Mouse (Mus musculus) kidney, postnatal 0 days (tissue): ENCODE measurements around the gene Kcng3. TPM values are rescaled to one million over a fixed set of nuclear protein-coding genes. Genes with fewer than 3 reads are reported as not detected.

Source experiments
- ATAC-seq: fragments of 200-750 bp; cut with Nextera tagmentation; replicated peaks from 2 replicates; pipeline ENCODE4 v1.8.0; 2017; ENCODE audit warnings: low read depth, moderate number of reproducible peaks, moderate TSS enrichment, moderate library complexity; ENCODE audit not compliant: low FRiP score
- DNase-seq: peaks from one replicate; pipeline ENCODE4 v3.0.0-alpha.2; 2016; ENCODE audit warnings: low spot score
- H3K27ac ChIP-seq: fragments of 300-500 bp; sonication (generic); 2 replicates; pipeline ENCODE4 v1.5.1; 2014; ENCODE audit warnings: mild to moderate bottlenecking
- H3K27me3 ChIP-seq: fragments of 300-500 bp; sonication (generic); 2 replicates; pipeline ENCODE4 v1.6.1; 2014; ENCODE audit warnings: low read length, mixed read lengths; ENCODE audit not compliant: insufficient read depth
- H3K36me3 ChIP-seq: fragments of 300-500 bp; sonication (generic); 2 replicates; pipeline ENCODE4 v1.6.1; 2014; ENCODE audit warnings: low read length, mixed read lengths; ENCODE audit not compliant: insufficient read depth
- H3K4me1 ChIP-seq: fragments of 300-500 bp; sonication (generic); replicated peaks from 2 replicates; pipeline ENCODE4 v1.6.1; 2014; ENCODE audit warnings: antibody characterized with exemption, low read length, mixed read lengths; ENCODE audit not compliant: insufficient read depth
- H3K4me2 ChIP-seq: fragments of 300-500 bp; sonication (generic); 2 replicates; pipeline ENCODE4 v1.6.1; 2014; ENCODE audit warnings: mild to moderate bottlenecking, low read length, moderate library complexity, mixed read lengths
- H3K4me3 ChIP-seq: fragments of 300-500 bp; sonication (generic); replicated peaks from 2 replicates; pipeline ENCODE4 v1.5.1; 2014; ENCODE audit warnings: low read depth, low read length
- H3K9ac ChIP-seq: fragments of 300-500 bp; sonication (generic); 2 replicates; pipeline ENCODE4 v1.6.1; 2014; ENCODE audit warnings: low read depth, low read length
- H3K9me3 ChIP-seq: fragments of 300-500 bp; sonication (generic); replicated peaks from 2 replicates; pipeline ENCODE4 v1.6.1; 2016; ENCODE audit warnings: low read length, inconsistent platforms, mixed read lengths
- CTCF ChIP-seq: IDR thresholded peaks from 2 replicates; pipeline ENCODE4 v1.5.1; 2016; ENCODE audit warnings: antibody characterized with exemption, low read depth, mild to moderate bottlenecking, moderate library complexity
- WGBS: fragments of 180-500 bp; shearing (Covaris S2); extraction: QIAGEN DNeasy Blood & Tissue Kit; methylation state at CpG from one replicate; pipeline ENCODE4 v1.1.7; 2014; 5-methylcytosine and 5-hydroxymethylcytosine counted together
- polyA plus RNA-seq: library from polyadenylated mRNA; unstranded; fragments of >200 nt; fragmentation: Nextera tagmentation; extraction: Ambion mirVana; gene quantifications from 2 replicates; pipeline ENCODE4 v1.2.1, GENCODE M21; 2015

The Kcng3 gene
- polyA plus RNA-seq, 1 experiment from 2014 or later, result 0.08 TPM

DNA sequence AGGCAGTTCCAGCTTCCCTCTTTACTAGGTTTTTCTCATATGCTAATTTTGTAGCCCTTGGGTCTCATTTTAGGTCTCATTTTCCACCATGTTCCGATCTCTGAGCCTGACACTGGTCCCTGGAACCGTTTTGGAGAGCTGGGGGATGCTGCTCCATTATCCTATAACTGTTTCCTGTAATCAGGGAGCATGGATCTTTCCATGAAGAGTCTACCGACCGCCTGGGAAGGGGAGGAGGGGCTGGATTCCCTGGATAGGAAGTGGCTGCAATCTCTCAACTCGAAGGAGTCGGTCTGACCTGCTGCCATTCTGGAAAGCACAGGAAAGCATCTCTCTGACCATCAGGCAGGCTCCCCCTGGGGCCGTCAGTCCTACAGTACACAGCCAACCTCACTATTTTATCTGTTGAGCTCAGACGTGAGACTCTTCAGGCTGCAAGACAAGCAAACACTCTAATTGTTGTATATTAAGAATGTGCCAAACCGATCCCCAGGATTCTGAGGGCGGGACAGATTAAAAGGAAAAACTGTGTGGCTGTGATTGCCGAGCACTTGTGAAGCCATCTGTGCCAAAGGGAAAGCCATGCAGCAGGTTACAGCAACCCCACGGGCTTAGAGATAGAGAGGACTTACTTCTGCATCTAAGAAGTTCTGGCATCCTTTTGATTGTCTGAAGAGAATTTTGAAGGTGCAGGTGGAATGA lies 67.4 kb downstream of the Kcng3 start:
- no peak overlapping the region for H3K4me2 ChIP-seq
- no peak for ATAC-seq

DNA sequence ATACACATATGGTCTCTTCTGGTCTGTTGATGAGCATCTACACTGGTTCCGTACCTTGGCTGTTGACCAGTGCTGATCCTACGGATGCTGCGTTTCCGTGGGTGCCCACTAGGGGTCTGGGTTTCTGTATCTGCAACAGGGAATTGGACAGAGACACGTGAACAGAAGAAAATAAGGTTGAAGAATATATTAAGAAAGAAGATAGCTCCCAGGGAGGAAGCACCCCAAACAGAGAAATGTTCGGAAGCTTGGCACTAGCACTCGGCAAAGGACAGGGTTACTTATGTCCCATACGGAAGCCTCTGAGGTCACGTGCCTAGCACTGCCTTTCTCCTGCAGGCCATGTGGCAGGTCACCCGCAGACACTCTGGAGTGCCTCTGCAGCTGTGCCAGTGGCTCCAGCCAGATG lies 68.0 kb downstream of the Kcng3 start:
- ATAC-seq, result no peak
- peak; percentile 49 for DNase-seq
- H3K9me3 ChIP-seq, result no peaks in the 10 kb centered on the region
- 49% methylated on average over 10 of the region's 10 CpGs for WGBS
- peak; percentile 72 for TF ChIP-seq CTCF
- H3K27me3 ChIP-seq, result no peaks in the 10 kb centered on the region
- H3K36me3 ChIP-seq, result no peaks in the 10 kb centered on the region
- no peak overlapping the region for H3K4me3 ChIP-seq
- H3K4me2 ChIP-seq, result no peak overlapping the region
- H3K27ac ChIP-seq, result no peak overlapping the region
- no peaks in the 10 kb centered on the region for H3K4me1 ChIP-seq
- no peak overlapping the region for H3K9ac ChIP-seq

More for the DNA sequence above, 67.4 kb downstream of the Kcng3 start:
- Histone ChIP-seq H3K4me1 (no peaks in the 10 kb centered on the region), H3K36me3 (no peaks in the 10 kb centered on the region), H3K9ac (no peak overlapping the region), H3K4me3 (no peak overlapping the region), H3K27ac (no peak overlapping the region), H3K27me3 (no peaks in the 10 kb centered on the region), H3K9me3 (no peaks in the 10 kb centered on the region)
- no peak for DNase-seq
- TF ChIP-seq CTCF, result no peak
- WGBS, result 60% methylated on average over 12 of the region's 12 CpGs

DNA sequence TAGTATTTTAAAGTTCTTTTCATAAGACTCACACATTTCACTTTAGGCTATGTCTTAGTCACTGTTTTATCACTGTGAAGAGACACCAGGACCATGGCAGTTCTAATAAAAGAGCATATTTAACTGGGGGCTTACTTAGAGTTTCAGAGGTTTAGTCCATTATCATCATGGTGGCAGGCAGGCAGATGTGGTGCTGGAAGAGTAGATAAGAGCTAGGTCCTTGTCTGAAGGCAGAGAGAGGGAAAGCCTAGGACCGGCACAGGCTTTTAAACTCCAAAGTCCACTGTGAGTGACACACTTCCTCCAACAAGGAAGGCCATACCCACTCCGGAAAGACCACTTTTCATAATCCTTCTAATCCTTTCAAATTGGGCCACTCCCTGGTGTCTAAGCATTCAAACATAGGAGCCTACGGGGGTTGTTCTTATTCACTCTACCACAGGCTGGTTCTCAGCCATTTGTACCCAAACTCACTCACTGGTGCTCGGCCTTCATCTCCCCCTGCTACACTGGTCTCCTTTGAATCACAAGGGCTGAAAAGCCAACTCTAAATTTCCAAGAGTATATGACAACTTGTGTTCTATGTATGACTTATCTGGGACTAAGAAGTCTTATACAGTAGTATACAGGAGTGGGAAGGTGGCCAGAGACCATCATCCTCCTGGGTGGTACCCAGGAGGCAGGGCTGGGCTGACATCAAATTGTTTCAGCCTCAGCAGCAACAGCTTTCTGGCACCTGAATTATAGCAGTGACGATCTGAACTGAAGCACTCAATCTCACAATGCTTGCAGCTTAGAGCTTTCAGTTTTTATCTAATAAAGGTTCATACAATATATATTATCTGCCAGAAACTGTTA lies 69.3 kb downstream of the Kcng3 start:
- no peaks in the 10 kb centered on the region for H3K27me3 ChIP-seq
- H3K4me1 ChIP-seq, result no peaks in the 10 kb centered on the region
- ATAC-seq, result no peak
- no peak overlapping the region for H3K4me3 ChIP-seq
- no peaks in the 10 kb centered on the region for H3K9me3 ChIP-seq
- DNase-seq, result no peak
- no peak overlapping the region for H3K27ac ChIP-seq
- no peak overlapping the region for H3K9ac ChIP-seq
- TF ChIP-seq CTCF, result no peak
- H3K36me3 ChIP-seq, result no peaks in the 10 kb centered on the region
- WGBS, result 94% methylated on average over 5 of the region's 5 CpGs
- no peak overlapping the region for H3K4me2 ChIP-seq

DNA sequence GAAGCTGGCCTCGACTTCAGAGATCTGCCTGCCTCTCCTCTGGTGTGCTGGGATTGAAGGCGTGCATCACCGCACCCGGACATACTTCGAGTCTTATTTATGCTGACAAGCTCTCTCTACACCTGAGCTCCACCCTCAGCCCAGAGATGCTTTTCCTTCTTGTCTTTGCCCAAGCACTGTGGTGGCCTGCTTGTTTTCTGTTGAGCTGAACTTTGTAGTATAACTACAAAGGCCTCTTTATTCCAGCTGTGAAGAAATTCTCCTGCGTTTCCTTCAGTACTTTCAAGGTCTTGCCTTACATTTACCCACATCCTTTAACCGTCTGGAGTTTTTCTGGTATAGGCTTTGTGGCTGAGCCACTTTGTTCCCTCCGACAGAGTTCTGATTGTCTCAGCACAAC lies 72.6 kb downstream of the Kcng3 start:
- Histone ChIP-seq H3K36me3 (no peaks in the 10 kb centered on the region), H3K4me3 (no peak overlapping the region), H3K4me1 (no peaks in the 10 kb centered on the region), H3K4me2 (no peak overlapping the region), H3K27ac (no peak overlapping the region), H3K9ac (no peak overlapping the region), H3K27me3 (no peaks in the 10 kb centered on the region), H3K9me3 (no peaks in the 10 kb centered on the region)
- 59% methylated on average over 8 of the region's 8 CpGs for WGBS
- ATAC-seq, result no peak
- no peak for TF ChIP-seq CTCF
- DNase-seq, result no peak

DNA sequence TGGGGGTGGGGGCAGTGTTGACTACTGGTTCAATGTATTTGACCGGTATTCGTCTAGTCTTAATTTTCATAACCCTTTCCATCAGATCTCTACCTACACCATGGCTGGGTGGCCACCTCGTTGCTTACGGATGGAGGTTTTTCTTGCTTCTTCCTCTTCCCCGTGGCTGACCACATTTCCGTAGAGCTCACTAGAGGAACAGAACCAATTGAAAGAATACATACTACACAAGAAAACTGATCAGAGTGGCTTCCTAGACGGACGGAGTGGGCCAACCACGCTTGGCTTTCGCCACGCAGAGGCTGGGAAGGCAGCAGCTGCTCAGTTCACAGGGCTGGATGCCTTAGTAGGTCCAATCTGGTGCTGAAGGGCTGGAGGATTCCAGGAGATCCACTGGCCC lies 75.9 kb downstream of the Kcng3 start:
- no peak overlapping the region for H3K4me2 ChIP-seq
- no peaks in the 10 kb centered on the region for H3K27me3 ChIP-seq
- H3K9me3 ChIP-seq, result no peaks in the 10 kb centered on the region
- DNase-seq (no peak), ATAC-seq (no peak)
- no peak overlapping the region for H3K9ac ChIP-seq
- no peak for TF ChIP-seq CTCF
- H3K4me1 ChIP-seq, result no peaks in the 10 kb centered on the region
- no peak overlapping the region for H3K4me3 ChIP-seq
- no peaks in the 10 kb centered on the region for H3K36me3 ChIP-seq
- H3K27ac ChIP-seq, result no peak overlapping the region
- 94% methylated on average over 11 of the region's 11 CpGs for whole genome bisulfite sequencing

DNA sequence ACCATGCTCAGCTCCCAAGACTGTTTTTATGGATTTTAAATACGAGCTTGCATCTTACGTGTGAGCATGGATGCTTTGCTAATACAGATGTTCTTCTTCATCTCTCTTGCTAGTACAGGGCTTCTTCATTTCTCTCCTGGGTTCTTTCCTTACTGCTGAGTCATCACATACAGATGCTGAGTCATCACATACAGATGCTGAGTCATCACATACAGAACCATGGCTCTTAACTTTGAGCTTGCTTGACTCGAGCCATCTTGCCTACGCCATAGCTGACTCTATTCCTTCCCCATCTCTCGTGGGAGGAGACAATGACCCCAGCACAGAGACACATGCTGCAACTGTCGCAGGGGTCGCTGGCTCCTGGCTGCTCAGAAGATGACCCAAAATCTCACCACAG lies 76.7 kb downstream of the Kcng3 start:
- Histone ChIP-seq H3K27me3 (no peaks in the 10 kb centered on the region), H3K36me3 (no peaks in the 10 kb centered on the region), H3K27ac (no peak overlapping the region), H3K4me1 (no peaks in the 10 kb centered on the region), H3K9me3 (no peaks in the 10 kb centered on the region), H3K9ac (no peak overlapping the region), H3K4me2 (no peak overlapping the region), H3K4me3 (no peak overlapping the region)
- 83% methylated on average over 7 of the region's 7 CpGs for WGBS
- TF ChIP-seq CTCF, result no peak
- DNase-seq, result no peak
- no peak for ATAC-seq
